Mouse (Mus musculus): ENCODE data around the gene Abcb9. TPM values are rescaled to one million over a fixed set of nuclear protein-coding genes. Genes with fewer than 3 reads are reported as not detected.

Abcb9 gene
- total RNA-seq, 2 experiments from 2014 or later = 30.6 to 33.4 TPM

- DNase-seq (ENCODE audit: low spot score in 2 of 2) = no peak
Measured at GRCm38 (mm10) chr5:124014791-124015251, 80.8 kb downstream of the Abcb9 start.

GRCm38 (mm10) chr5:124014180-124014579, 81.4 kb downstream of the Abcb9 start:
- DNase-seq (ENCODE audit: low spot score in 2 of 2) = no peak

GRCm38 (mm10) chr5:124013747-124014146, 81.9 kb downstream of the Abcb9 start:
- DNase-seq (ENCODE audit: low spot score in 2 of 2) = no peak

GRCm38 (mm10) chr5:124012885-124013284, 82.7 kb downstream of the Abcb9 start:
- DNase-seq (ENCODE audit: low spot score in 2 of 2) = no peak

- no peak for DNase-seq (ENCODE audit: low spot score in 2 of 2)
Measured at GRCm38 (mm10) chr5:124011927-124012326, 83.7 kb downstream of the Abcb9 start.

Other genes starting within 250 kb of the Abcb9 start
- under 1 TPM in 1 of 2 experiments, not detected in 1; 0.27 TPM for gene Hcar2, start 230.3 kb downstream of the Abcb9 start, total RNA-seq (2021)
- gene Hcar1, start 215.8 kb downstream of the Abcb9 start, total RNA-seq (2021) = under 1 TPM; 0.74 to 0.86 TPM
- 10 to 100 TPM; 64.9 TPM for gene Denr, start 188.6 kb downstream of the Abcb9 start, total RNA-seq (2021)
- 1 to 10 TPM in 1 of 2 experiments, not detected in 1; 1.6 TPM for gene Gm43518, start 168.4 kb downstream of the Abcb9 start, total RNA-seq (2021)
- 1 to 10 TPM; 1.3 to 2.4 TPM for gene Ccdc62, start 165.1 kb downstream of the Abcb9 start, total RNA-seq (2021)
- 10 to 100 TPM; 46.3 to 48.5 TPM for gene Hip1r, start 122.2 kb downstream of the Abcb9 start, total RNA-seq (2021)
- 10 to 100 TPM; 38.0 to 43.9 TPM for gene Vps37b, start 63.5 kb downstream of the Abcb9 start, total RNA-seq (2021)
- gene Ogfod2, start 16.5 kb upstream of the Abcb9 start, total RNA-seq (2021) = 10 to 100 TPM; 34.4 to 35.3 TPM
- gene Arl6ip4, start 20.3 kb upstream of the Abcb9 start, total RNA-seq (2021) = 10 to 100 TPM; 48.3 to 54.6 TPM
- gene Pitpnm2, start 154.0 kb upstream of the Abcb9 start, total RNA-seq (2021) = 100 to 1,000 TPM; 315 to 325 TPM
- gene Mphosph9, start 232.2 kb upstream of the Abcb9 start, total RNA-seq (2021) = 10 to 100 TPM; 16.6 to 18.6 TPM
- 10 to 100 TPM; 14.6 to 16.3 TPM for gene 2810006K23Rik, start 232.3 kb upstream of the Abcb9 start, total RNA-seq (2021)